Mouse (Mus musculus) G1E (cell line): ENCODE results near the gene Nyx. TPM values are rescaled to one million over a fixed set of nuclear protein-coding genes. Genes with fewer than 3 reads are reported as not detected.

ENCODE experiments used
- ATAC-seq: 2 replicates; pipeline ENCODE4 v1.8.0; 2016; ENCODE audit warnings: mild to moderate bottlenecking; ENCODE audit not compliant: insufficient number of reproducible peaks, poor library complexity, low FRiP score, severe bottlenecking; ENCODE audit errors: extremely low read depth
- DNase-seq: peaks from one replicate; pipeline ENCODE4 v3.0.0; 2012; ENCODE audit warnings: low spot score
- H3K27me3 ChIP-seq: 2 replicates; pipeline ENCODE4 v1.6.1; 2012; ENCODE audit warnings: mild to moderate bottlenecking, low read length, inconsistent platforms; ENCODE audit not compliant: insufficient read depth
- H3K36me3 ChIP-seq: replicated peaks from 2 replicates; pipeline ENCODE3; 2012; ENCODE audit warnings: mild to moderate bottlenecking, inconsistent platforms
- H3K4me1 ChIP-seq: 2 replicates; pipeline ENCODE4 v1.6.1; 2012; ENCODE audit warnings: low read depth, low read length, inconsistent platforms, mixed read lengths; ENCODE audit not compliant: insufficient read depth
- H3K4me3 ChIP-seq: 2 replicates; pipeline ENCODE4 v1.5.1; 2012; ENCODE audit warnings: low read depth, mild to moderate bottlenecking, inconsistent platforms, low read length, moderate library complexity, mixed read lengths
- H3K9me3 ChIP-seq: replicated peaks from 2 replicates; pipeline ENCODE4 v1.6.1; 2012; ENCODE audit warnings: inconsistent platforms
- CTCF ChIP-seq: IDR thresholded peaks from 2 replicates; pipeline ENCODE4 v1.5.1; 2012; ENCODE audit warnings: low read depth, low read length, inconsistent platforms, mixed read lengths
- GATA1 ChIP-seq: IDR thresholded peaks from 2 replicates; pipeline ENCODE4 v1.6.1; 2012; ENCODE audit warnings: borderline replicate concordance, low read length, inconsistent platforms, mixed read lengths
- GATA2 ChIP-seq: IDR thresholded peaks from 2 replicates; pipeline ENCODE4 v1.6.1; 2012; ENCODE audit warnings: low read depth, low read length, inconsistent platforms, borderline replicate concordance
- POLR2AphosphoS5 ChIP-seq: IDR thresholded peaks from 2 replicates; pipeline ENCODE4 v1.6.1; 2012; ENCODE audit warnings: low read depth, low read length, inconsistent platforms; ENCODE audit not compliant: insufficient replicate concordance
- TAL1 ChIP-seq: conservative IDR thresholded peaks from 2 replicates; pipeline ENCODE4 v1.6.1; 2012; ENCODE audit warnings: low read depth, low read length, inconsistent platforms, mixed read lengths
- polyA plus RNA-seq: library from polyadenylated mRNA; stranded (reverse); fragments of >175 nt; gene quantifications from 2 replicates; pipeline ENCODE4 v1.2.3, GENCODE M21; 2012
- total RNA-seq, 2 experiments: library from RNA; stranded (forward) in 1 of 2; stranded (reverse) in 1 of 2; fragments of 200-1000 nt in 1 of 2; fragments of >200 nt in 1 of 2; fragmentation: Nextera tagmentation in 1 of 2; gene quantifications; 2 replicates each; pipeline ENCODE4 v1.2.3; 2014 to 2017

Gene Nyx
- total and polyA plus RNA-seq, 3 experiments: 0.01 to 0.22 TPM; not detected in 1

- ATAC-seq (no peak), DNase-seq (no peak)
- Histone ChIP-seq H3K9me3 (no peaks in the 10 kb centered on the region), H3K36me3 (no peaks in the 10 kb centered on the region), H3K4me1 (no peaks in the 10 kb centered on the region), H3K4me3 (no peak overlapping the region), H3K27me3 (no peaks in the 10 kb centered on the region)
- no peak for TF ChIP-seq TAL1
- no peak for TF ChIP-seq CTCF
- no peak for TF ChIP-seq GATA1
- no peak for TF ChIP-seq GATA2
- TF ChIP-seq POLR2AphosphoS5: no peak
Measured at GRCm38 (mm10) chrX:13475382-13475781, 9.5 kb downstream of the Nyx start.

- no peak for ATAC-seq
- no peak for DNase-seq
- H3K36me3 ChIP-seq: no peaks in the 10 kb centered on the region
Measured at GRCm38 (mm10) chrX:13477596-13477995, 11.7 kb downstream of the Nyx start.

GRCm38 (mm10) chrX:13478298-13478697 is 12.4 kb downstream of the Nyx start:
- H3K4me3 ChIP-seq: no peak overlapping the region
- H3K4me1 ChIP-seq: no peaks in the 10 kb centered on the region
- TF ChIP-seq GATA1: no peak
- TF ChIP-seq CTCF: no peak
- TF ChIP-seq GATA2: no peak
- no peak for TF ChIP-seq TAL1
- TF ChIP-seq POLR2AphosphoS5: no peak
- H3K36me3 ChIP-seq: no peaks in the 10 kb centered on the region
- no peak for DNase-seq
- no peaks in the 10 kb centered on the region for H3K27me3 ChIP-seq
- H3K9me3 ChIP-seq: no peaks in the 10 kb centered on the region
- no peak for ATAC-seq

More at GRCm38 (mm10) chrX:13477596-13477995, 11.7 kb downstream of the Nyx start:
- H3K9me3 ChIP-seq: no peaks in the 10 kb centered on the region
- H3K4me1 ChIP-seq: no peaks in the 10 kb centered on the region
- no peaks in the 10 kb centered on the region for H3K27me3 ChIP-seq
- TF ChIP-seq POLR2AphosphoS5 (no peak), GATA1 (no peak), CTCF (no peak), GATA2 (no peak), TAL1 (no peak)
- H3K4me3 ChIP-seq: no peak overlapping the region

- ATAC-seq (no peak), DNase-seq (no peak)
- H3K4me3 ChIP-seq: no peak overlapping the region
- no peaks in the 10 kb centered on the region for H3K4me1 ChIP-seq
- H3K36me3 ChIP-seq: no peaks in the 10 kb centered on the region
- H3K27me3 ChIP-seq: no peaks in the 10 kb centered on the region
- H3K9me3 ChIP-seq: no peaks in the 10 kb centered on the region
- no peak for TF ChIP-seq GATA2
- TF ChIP-seq TAL1: no peak
- TF ChIP-seq GATA1: no peak
- TF ChIP-seq POLR2AphosphoS5: no peak
- no peak for TF ChIP-seq CTCF
Measured at GRCm38 (mm10) chrX:13479570-13479969, 13.7 kb downstream of the Nyx start.

GRCm38 (mm10) chrX:13482576-13482975 is 16.7 kb downstream of the Nyx start:
- Histone ChIP-seq H3K27me3 (no peaks in the 10 kb centered on the region), H3K9me3 (peaks cover 8% of the 10 kb centered on the region; the same call in 1 of the 2 replicates), H3K36me3 (no peaks in the 10 kb centered on the region), H3K4me3 (no peak overlapping the region), H3K4me1 (no peaks in the 10 kb centered on the region)
- TF ChIP-seq TAL1 (no peak), GATA2 (no peak), GATA1 (no peak), POLR2AphosphoS5 (no peak), CTCF (no peak)
- ATAC-seq: no peak
- no peak for DNase-seq

- no peak for TF ChIP-seq TAL1
- DNase-seq: no peak
Measured at GRCm38 (mm10) chrX:13484447-13484846, 18.5 kb downstream of the Nyx start.

GRCm38 (mm10) chrX:13489001-13489400 is 23.1 kb downstream of the Nyx start:
- Histone ChIP-seq H3K9me3 (peaks cover 8% of the 10 kb centered on the region; the same call in 1 of the 2 replicates), H3K27me3 (no peaks in the 10 kb centered on the region), H3K36me3 (no peaks in the 10 kb centered on the region), H3K4me1 (no peaks in the 10 kb centered on the region), H3K4me3 (no peak overlapping the region)
- TF ChIP-seq GATA1 (no peak), CTCF (no peak), POLR2AphosphoS5 (no peak), TAL1 (no peak)
- ATAC-seq (no peak), DNase-seq (no peak)

More at GRCm38 (mm10) chrX:13484447-13484846, 18.5 kb downstream of the Nyx start:
- Histone ChIP-seq H3K36me3 (no peaks in the 10 kb centered on the region), H3K9me3 (peaks cover 8% of the 10 kb centered on the region; the same call in 1 of the 2 replicates), H3K4me3 (no peak overlapping the region), H3K4me1 (no peaks in the 10 kb centered on the region), H3K27me3 (no peaks in the 10 kb centered on the region)
- ATAC-seq: no peak
